Mouse (Mus musculus): ENCODE data around the gene C1qbp.

Gene C1qbp

DNA sequence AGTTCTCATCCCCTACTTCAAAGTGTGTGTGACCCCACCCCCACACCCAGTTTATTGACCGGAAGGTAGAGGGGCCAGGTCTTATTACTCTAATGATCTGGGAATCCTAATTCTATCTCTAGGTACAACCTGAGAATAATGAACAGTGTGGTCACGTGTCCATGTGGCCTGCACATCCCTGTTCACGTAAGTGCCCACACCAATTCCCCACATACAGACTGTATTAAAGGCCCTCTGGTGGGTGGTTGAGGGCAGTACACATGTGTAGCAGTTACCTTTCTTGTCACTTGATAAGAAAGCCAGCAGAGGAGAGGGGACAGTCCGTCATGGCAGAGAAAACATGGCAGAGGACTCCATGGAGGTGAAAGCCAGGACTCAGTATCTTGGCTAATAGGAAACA is 8.9 kb downstream of the C1qbp start:
- DNase-seq (ENCODE audit: low spot score) = no peak

GRCm38 (mm10) chr11:70972586-70972985 is 10.2 kb downstream of the C1qbp start:
- no peak for DNase-seq (ENCODE audit: low spot score)

GRCm38 (mm10) chr11:70970560-70971540 is 12.0 kb downstream of the C1qbp start:
- DNase-seq (ENCODE audit: low spot score) = no peak

DNA sequence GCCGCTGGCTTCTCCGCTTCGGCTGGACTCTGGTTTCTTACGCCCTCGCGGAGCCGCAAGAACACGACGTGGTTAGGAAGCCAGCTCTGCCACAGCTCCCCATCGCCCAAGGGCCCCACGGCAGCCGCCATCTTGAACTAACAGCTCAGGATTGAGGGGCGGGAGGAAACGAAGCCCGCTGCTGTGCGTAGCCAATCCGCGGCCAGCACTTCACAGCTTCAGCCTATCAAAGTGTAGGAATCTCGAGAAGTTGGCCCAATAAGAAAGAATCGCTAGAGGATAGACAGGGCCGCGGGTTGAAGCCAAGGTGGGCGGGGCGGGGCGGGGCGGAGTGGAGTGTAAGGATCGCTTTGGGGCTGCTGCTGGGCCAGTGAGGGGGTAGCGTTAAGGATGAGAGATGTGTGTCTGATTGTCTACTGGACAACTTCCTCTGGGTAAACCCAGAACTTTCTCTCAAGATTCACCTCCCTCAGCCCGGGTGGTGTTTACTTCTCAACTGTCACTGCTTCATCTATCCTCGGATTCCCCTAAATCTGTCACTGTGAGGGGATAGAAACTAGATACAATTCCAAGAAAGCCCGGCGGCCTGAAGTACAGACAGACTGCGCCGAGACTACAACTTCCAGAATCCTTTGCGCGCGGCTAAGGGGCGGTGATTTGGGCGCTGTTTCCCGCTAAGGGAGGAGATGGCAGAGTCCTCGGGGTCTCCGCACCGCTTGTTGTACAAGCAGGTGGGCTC is 12.8 kb downstream of the C1qbp start, which contains the start of the genes Nup88 and Rpain:
Nup88 (minus strand) TSS at position 153 of the 739 bp plus-strand sequence.
Rpain (plus strand) TSS at position 393 of the 739 bp plus-strand sequence.
- DNase-seq (ENCODE audit: low spot score) = peak; percentile 89

DNA sequence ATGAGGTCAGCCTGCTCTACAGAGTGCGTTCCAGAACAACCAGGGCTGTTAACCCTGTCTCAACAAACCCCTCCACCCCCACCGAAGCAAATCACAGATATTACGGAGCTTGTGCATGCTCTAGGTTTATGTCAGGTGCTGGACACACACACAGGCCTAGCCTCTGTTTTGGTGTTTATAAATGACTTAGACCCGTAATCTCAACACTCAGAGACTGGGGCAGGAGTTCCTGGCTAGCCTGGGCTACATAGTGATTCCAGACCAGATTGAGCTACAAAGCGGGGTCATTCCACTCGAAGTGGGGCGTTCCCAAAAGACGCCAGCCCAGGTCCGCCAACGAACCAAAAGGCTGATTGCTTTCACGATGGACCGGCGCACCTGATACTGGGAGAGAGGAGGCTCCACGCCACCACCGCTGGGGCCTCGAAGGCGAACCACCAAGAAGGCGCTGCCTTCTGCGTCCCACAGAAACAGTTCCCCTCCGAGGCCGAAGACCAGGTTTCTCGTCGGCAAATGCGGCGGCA is 13.5 kb downstream of the C1qbp start:
- DNase-seq (ENCODE audit: low spot score) = no peak

DNA sequence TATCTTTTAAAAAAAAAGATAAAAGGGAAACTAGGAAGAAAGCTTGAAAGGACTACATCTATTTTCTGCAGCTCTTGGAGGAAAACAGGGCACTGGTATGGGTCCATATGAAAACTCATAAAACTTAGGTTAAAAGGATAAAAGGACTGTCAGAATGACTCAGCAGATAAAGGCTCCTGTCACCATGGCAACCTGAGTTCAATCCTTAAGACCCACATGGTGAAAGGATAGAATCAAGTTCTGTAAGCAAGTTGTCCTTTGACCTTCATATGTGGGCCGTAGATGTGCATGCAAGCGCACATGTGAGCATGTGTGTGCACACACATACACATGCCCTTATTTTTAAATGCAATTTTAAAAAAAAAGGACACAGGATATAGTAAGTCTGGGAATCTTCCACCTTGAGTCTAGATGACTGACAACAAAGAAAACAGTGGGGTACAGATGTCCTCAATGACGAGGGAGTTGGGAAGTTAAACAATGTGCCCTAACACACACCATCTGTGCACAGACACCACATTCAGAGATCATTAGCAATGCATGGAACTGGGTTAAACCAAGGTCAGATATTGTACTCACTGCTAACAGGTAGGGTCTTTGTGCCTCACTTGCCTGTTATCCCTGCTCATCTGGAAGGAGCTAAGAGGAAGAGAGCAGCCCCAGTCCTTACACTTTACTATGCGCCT is 18.5 kb downstream of the C1qbp start:
- no peak for DNase-seq (ENCODE audit: low spot score)

DNA sequence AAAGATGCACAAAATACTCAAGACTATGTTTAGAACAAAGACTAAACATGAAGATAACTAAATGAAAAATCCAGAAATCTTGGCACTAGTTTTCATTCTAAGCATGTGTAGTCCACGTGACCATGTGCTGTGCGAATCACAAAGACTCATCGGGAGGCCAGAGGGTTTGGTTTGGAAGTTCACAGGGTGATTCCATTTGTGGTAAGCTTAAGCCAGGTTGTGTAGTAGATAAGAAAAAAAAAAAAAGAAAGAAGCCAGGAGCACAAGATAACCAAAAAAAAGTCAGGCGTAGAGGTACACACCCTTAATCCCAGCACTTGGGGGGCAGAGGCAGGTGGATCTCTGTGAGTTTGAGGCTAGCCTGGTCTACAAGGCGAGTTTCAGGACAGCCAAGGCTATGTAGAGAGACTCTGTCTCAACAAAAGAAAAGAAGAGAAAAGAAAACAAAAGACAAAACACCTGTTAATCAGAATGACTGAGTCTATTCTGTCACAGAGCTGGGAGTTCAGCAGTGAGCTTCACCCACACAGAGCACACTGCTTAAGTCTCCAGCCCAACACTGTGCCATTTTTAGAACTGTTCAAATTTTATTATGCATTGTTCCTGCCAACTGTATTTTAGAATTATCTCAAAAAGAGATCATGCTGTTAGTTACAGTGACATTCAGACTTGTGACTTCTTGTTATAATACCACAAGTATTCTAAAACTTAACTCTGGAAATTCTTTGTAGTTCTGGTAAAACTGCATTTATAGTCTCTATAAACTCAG is 21.9 kb downstream of the C1qbp start:
- DNase-seq (ENCODE audit: low spot score) = no peak

- no peak for DNase-seq (ENCODE audit: low spot score)
These were observed 28.1 kb downstream of the C1qbp start for GRCm38 (mm10) chr11:70954711-70955110.

GRCm38 (mm10) chr11:70944935-70945817 is 37.6 kb downstream of the C1qbp start:
- DNase-seq (ENCODE audit: low spot score) = no peak

GRCm38 (mm10) chr11:70943651-70944050 is 39.2 kb downstream of the C1qbp start:
- DNase-seq (ENCODE audit: low spot score) = no peak

- no peak for DNase-seq (ENCODE audit: low spot score)
These were observed 40.2 kb downstream of the C1qbp start for GRCm38 (mm10) chr11:70942596-70942995.

- DNase-seq (ENCODE audit: low spot score) = no peak
These were observed 47.5 kb downstream of the C1qbp start for GRCm38 (mm10) chr11:70935316-70935715.

DNA sequence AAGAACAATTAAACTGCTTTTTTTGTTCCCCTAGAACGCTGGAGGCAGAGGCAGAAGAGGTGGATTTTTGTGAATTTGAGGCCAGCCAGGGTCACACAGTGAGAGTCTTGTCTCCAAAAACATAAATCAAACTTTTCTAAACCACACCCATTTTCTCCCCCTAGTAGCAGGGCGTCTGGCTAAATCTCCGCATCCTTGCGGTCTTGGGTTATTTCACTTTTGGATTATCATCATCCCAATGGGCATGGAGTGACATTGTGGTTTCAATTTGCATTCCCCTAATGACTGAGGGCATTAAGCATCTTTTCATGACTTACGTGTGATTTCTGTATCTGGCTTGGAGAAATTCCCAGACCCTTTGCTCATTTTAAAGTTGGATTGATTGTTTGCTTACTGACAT is 51.4 kb downstream of the C1qbp start:
- no peak for DNase-seq (ENCODE audit: low spot score)
